Mouse (Mus musculus) MEL (cell line): ENCODE data around the gene Btf3l4. TPM values are rescaled to one million over a fixed set of nuclear protein-coding genes. Genes with fewer than 3 reads are reported as not detected.

Source experiments
- DNase-seq: peaks from one replicate; pipeline ENCODE4 v3.0.0; 2011; ENCODE audit warnings: low read depth, low spot score
- H3K27ac ChIP-seq: 2 replicates; pipeline ENCODE4 v1.5.1; 2012; ENCODE audit warnings: low read depth, mild to moderate bottlenecking, control low read depth, low read length, moderate library complexity; ENCODE audit not compliant: control insufficient read depth
- H3K27me3 ChIP-seq, 2 experiments: fragments of 150-350 bp in 1 of 2; sonication (generic) in 1 of 2; 2 replicates each; pipeline ENCODE4 v1.6.1; 2012; ENCODE audit warnings: low read length in 2 of 2, mild to moderate bottlenecking in 2 of 2, improper control_type of control experiment in 1 of 2, moderate library complexity in 1 of 2; ENCODE audit not compliant: insufficient read depth in 2 of 2, control insufficient read depth in 1 of 2
- H3K36me3 ChIP-seq, 2 experiments: 2 replicates each; pipeline ENCODE4 v1.6.1; 2012 to 2014; ENCODE audit warnings: low read length in 2 of 2, improper control_type of control experiment in 1 of 2, inconsistent platforms in 1 of 2, mild to moderate bottlenecking in 1 of 2; ENCODE audit not compliant: insufficient read depth in 2 of 2, control insufficient read depth in 1 of 2
- H3K4me1 ChIP-seq, 2 experiments: fragments of 150-350 bp in 1 of 2; sonication (generic) in 1 of 2; 2 replicates each; pipeline ENCODE4 v1.6.1; 2012; ENCODE audit warnings: low read length in 2 of 2, improper control_type of control experiment in 1 of 2, mild to moderate bottlenecking in 1 of 2; ENCODE audit not compliant: insufficient read depth in 2 of 2, control insufficient read depth in 1 of 2
- H3K4me3 ChIP-seq, 2 experiments: fragments of 150-350 bp in 1 of 2; sonication (generic) in 1 of 2; 2 replicates each; pipeline ENCODE4 v1.5.1; 2012; ENCODE audit warnings: low read depth in 2 of 2, low read length in 2 of 2, mild to moderate bottlenecking in 2 of 2, moderate library complexity in 2 of 2, control low read depth in 1 of 2, improper control_type of control experiment in 1 of 2; ENCODE audit not compliant: control insufficient read depth in 1 of 2, insufficient read depth in 1 of 2
- H3K79me2 ChIP-seq: 2 replicates; pipeline ENCODE4 v1.6.1; 2012; ENCODE audit warnings: mild to moderate bottlenecking, low read length, moderate library complexity; ENCODE audit not compliant: control insufficient read depth, poor library complexity, insufficient read depth
- H3K9ac ChIP-seq: 2 replicates; pipeline ENCODE4 v1.6.1; 2012; ENCODE audit warnings: low read depth, mild to moderate bottlenecking, control low read depth, low read length, moderate library complexity; ENCODE audit not compliant: control insufficient read depth, poor library complexity, severe bottlenecking
- H3K9me3 ChIP-seq: fragments of 150-350 bp; sonication (generic); replicated peaks from 2 replicates; pipeline ENCODE4 v1.6.1; 2012; ENCODE audit warnings: mild to moderate bottlenecking, low read length, improper control_type of control experiment, moderate library complexity; ENCODE audit not compliant: insufficient read depth
- BHLHE40 ChIP-seq: IDR thresholded peaks from 2 replicates; pipeline ENCODE4 v1.6.1; 2012; ENCODE audit warnings: low read depth, mild to moderate bottlenecking, inconsistent platforms, low read length, improper control_type of control experiment, borderline replicate concordance
- CHD1 ChIP-seq: IDR thresholded peaks from 2 replicates; pipeline ENCODE4 v1.6.1; 2012; ENCODE audit warnings: low read depth, mild to moderate bottlenecking, inconsistent platforms, low read length, improper control_type of control experiment
- CHD2 ChIP-seq: IDR thresholded peaks from 2 replicates; pipeline ENCODE4 v1.6.1; 2011; ENCODE audit warnings: low read length, improper control_type of control experiment
- CTCF ChIP-seq, 3 experiments: IDR thresholded peaks in 2 of 3; conservative IDR thresholded peaks in 1 of 3; 2 replicates each; pipeline ENCODE4 v1.5.1; 2011 to 2012; ENCODE audit warnings: low read length in 3 of 3, low read depth in 2 of 3, mild to moderate bottlenecking in 2 of 3, improper control_type of control experiment in 1 of 3, inconsistent platforms in 1 of 3, mixed read lengths in 1 of 3, moderate library complexity in 1 of 3; ENCODE audit not compliant: control insufficient read depth in 1 of 3, insufficient read depth in 1 of 3, poor library complexity in 1 of 3, severe bottlenecking in 1 of 3
- ELF1 ChIP-seq: IDR thresholded peaks from 2 replicates; pipeline ENCODE4 v1.6.1; 2014; ENCODE audit warnings: low read depth, mild to moderate bottlenecking, inconsistent platforms, low read length, improper control_type of control experiment, moderate library complexity
- EP300 ChIP-seq, 2 experiments: IDR thresholded peaks; 2 replicates each; pipeline ENCODE4 v1.6.1; 2011; ENCODE audit warnings: improper control_type of control experiment in 2 of 2, low read length in 2 of 2, low read depth in 1 of 2, mild to moderate bottlenecking in 1 of 2
- ETS1 ChIP-seq: IDR thresholded peaks from 2 replicates; pipeline ENCODE4 v1.6.1; 2012; ENCODE audit warnings: low read depth, mild to moderate bottlenecking, inconsistent platforms, low read length, improper control_type of control experiment, moderate library complexity
- GATA1 ChIP-seq: IDR thresholded peaks from 2 replicates; pipeline ENCODE4 v1.6.1; 2011; ENCODE audit warnings: low read depth, low read length, improper control_type of control experiment
- HCFC1 ChIP-seq: IDR thresholded peaks from 2 replicates; pipeline ENCODE4 v1.6.1; 2012; ENCODE audit warnings: low read depth, mild to moderate bottlenecking, inconsistent platforms, low read length, improper control_type of control experiment, moderate library complexity
- JUND ChIP-seq: IDR thresholded peaks from 2 replicates; pipeline ENCODE4 v1.6.1; 2011; ENCODE audit warnings: low read depth, mild to moderate bottlenecking, improper control_type of control experiment, low read length
- KAT2A ChIP-seq: conservative IDR thresholded peaks from 2 replicates; pipeline ENCODE4 v1.6.1; 2012; ENCODE audit warnings: low read depth, low read length, improper control_type of control experiment, inconsistent platforms
- MAFK ChIP-seq: IDR thresholded peaks from 2 replicates; pipeline ENCODE4 v1.6.1; 2011; ENCODE audit warnings: low read depth, mild to moderate bottlenecking, low read length, improper control_type of control experiment, borderline replicate concordance
- MAX ChIP-seq: IDR thresholded peaks from 2 replicates; pipeline ENCODE4 v1.6.1; 2011; ENCODE audit warnings: low read length, improper control_type of control experiment
- MAZ ChIP-seq: IDR thresholded peaks from 2 replicates; pipeline ENCODE4 v1.6.1; 2012; ENCODE audit warnings: low read depth, mild to moderate bottlenecking, inconsistent platforms, low read length, improper control_type of control experiment
- MEF2A ChIP-seq: IDR thresholded peaks from 2 replicates; pipeline ENCODE4 v1.6.1; 2014; ENCODE audit warnings: low read depth, mild to moderate bottlenecking, inconsistent platforms, low read length, improper control_type of control experiment; ENCODE audit not compliant: poor library complexity, insufficient replicate concordance, severe bottlenecking; ENCODE audit errors: extremely low read depth
- MXI1 ChIP-seq: IDR thresholded peaks from 2 replicates; pipeline ENCODE4 v1.6.1; 2011; ENCODE audit warnings: mild to moderate bottlenecking, low read depth, low read length, improper control_type of control experiment
- MYC ChIP-seq: IDR thresholded peaks from 2 replicates; pipeline ENCODE4 v1.6.1; 2011; ENCODE audit warnings: low read depth, mild to moderate bottlenecking, low read length, improper control_type of control experiment, moderate library complexity
- NELFE ChIP-seq: IDR thresholded peaks from 2 replicates; pipeline ENCODE4 v1.6.1; 2011; ENCODE audit warnings: low read depth, low read length, improper control_type of control experiment
- POLR2A ChIP-seq, 2 experiments: IDR thresholded peaks; 2 replicates each; pipeline ENCODE4 v1.6.1; 2011 to 2012; ENCODE audit warnings: low read length in 2 of 2, mild to moderate bottlenecking in 2 of 2, control low read depth in 1 of 2, improper control_type of control experiment in 1 of 2, low read depth in 1 of 2, moderate library complexity in 1 of 2; ENCODE audit not compliant: control insufficient read depth in 1 of 2, insufficient read depth in 1 of 2, poor library complexity in 1 of 2
- POLR2AphosphoS2 ChIP-seq: IDR thresholded peaks from 2 replicates; pipeline ENCODE4 v1.6.1; 2011; ENCODE audit warnings: low read length, improper control_type of control experiment
- RCOR1 ChIP-seq: IDR thresholded peaks from 2 replicates; pipeline ENCODE4 v1.6.1; 2012; ENCODE audit warnings: low read depth, mild to moderate bottlenecking, inconsistent platforms, low read length, improper control_type of control experiment
- SMC3 ChIP-seq: IDR thresholded peaks from 2 replicates; pipeline ENCODE4 v1.6.1; 2011; ENCODE audit warnings: low read depth, low read length, improper control_type of control experiment
- TAL1 ChIP-seq: IDR thresholded peaks from 2 replicates; pipeline ENCODE4 v1.6.1; 2012; ENCODE audit warnings: mild to moderate bottlenecking, inconsistent platforms, low read length, moderate library complexity, mixed read lengths
- UBTF ChIP-seq: IDR thresholded peaks from 2 replicates; pipeline ENCODE4 v1.6.1; 2012; ENCODE audit warnings: low read depth, mild to moderate bottlenecking, inconsistent platforms, low read length, improper control_type of control experiment, moderate library complexity, borderline replicate concordance; ENCODE audit not compliant: insufficient read depth
- USF1 ChIP-seq: IDR thresholded peaks from 2 replicates; pipeline ENCODE4 v1.6.1; 2014; ENCODE audit warnings: low read depth, mild to moderate bottlenecking, inconsistent platforms, low read length, improper control_type of control experiment, moderate library complexity
- ZC3H11A ChIP-seq: IDR thresholded peaks from 2 replicates; pipeline ENCODE4 v1.6.1; 2012; ENCODE audit warnings: low read depth, mild to moderate bottlenecking, inconsistent platforms, low read length, improper control_type of control experiment
- polyA plus RNA-seq, 2 experiments: library from polyadenylated mRNA; stranded (reverse) in 1 of 2; unstranded in 1 of 2; fragments of >175 nt in 1 of 2; fragments of >200 nt in 1 of 2; gene quantifications; 2 replicates each; pipeline versions ENCODE4 v1.2.1 to v1.2.4; 2012; ENCODE audit warnings: low replicate concordance in 2 of 2, low read depth in 1 of 2; ENCODE audit not compliant: insufficient read length in 2 of 2, insufficient read depth in 1 of 2, missing spikeins in 1 of 2
- total RNA-seq: library from RNA; depleted of rRNA; stranded (reverse); fragments of 300-350 nt; gene quantifications from 2 replicates; pipeline ENCODE4 v1.2.3, GENCODE M21; 2012

Btf3l4 gene
- total and polyA plus RNA-seq, 3 experiments: 24.4 to 43.8 TPM; not detected in 1

DNA sequence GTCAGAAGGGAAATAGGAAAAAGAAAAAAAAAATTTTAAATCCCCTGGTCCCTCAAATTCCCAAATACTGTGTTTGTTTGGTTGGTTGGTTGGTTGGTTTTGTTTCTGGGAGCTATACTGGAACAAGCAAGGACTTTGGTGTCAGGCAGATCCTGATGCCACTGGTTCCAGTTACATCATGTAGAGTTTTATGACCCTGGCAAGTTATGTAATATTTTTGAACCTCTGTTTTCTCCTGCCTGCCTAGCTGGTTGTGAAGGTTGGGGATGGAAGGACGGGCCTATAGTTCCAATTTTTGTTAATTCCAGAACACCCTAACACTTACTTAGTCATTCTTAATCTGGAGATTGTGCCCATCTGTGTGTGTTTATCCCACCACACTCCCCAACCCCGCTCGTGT, 51.8 kb downstream of the Btf3l4 start:
- H3K4me3 ChIP-seq: no peak overlapping the region
- H3K9me3 ChIP-seq: no peaks in the 10 kb centered on the region
- no peak overlapping the region for H3K27ac ChIP-seq
- H3K36me3 ChIP-seq: no peaks in the 10 kb centered on the region
- H3K4me1 ChIP-seq: no peaks in the 10 kb centered on the region; a peak in 1 of 4 replicates
- peaks cover under 1 to 8% of the 10 kb centered on the region in 2 experiments; a peak in 2 of 4 replicates for H3K27me3 ChIP-seq
- H3K9ac ChIP-seq: no peak overlapping the region
- no peaks in the 10 kb centered on the region for H3K79me2 ChIP-seq
- no peak for DNase-seq
- TF ChIP-seq UBTF: no peak
- TF ChIP-seq POLR2AphosphoS2: no peak
- TF ChIP-seq HCFC1: no peak
- TF ChIP-seq POLR2A (IDR thresholded peaks at IDR 0.05; ENCODE audit: control insufficient read depth in 1 of 2, insufficient read depth in 1 of 2, low read depth in 1 of 2, low read length in 2 of 2, poor library complexity in 1 of 2): no peak
- no peak for TF ChIP-seq EP300 (IDR thresholded peaks at IDR 0.05; ENCODE audit: low read depth in 1 of 2, low read length in 2 of 2)
- no peak for TF ChIP-seq ETS1
- TF ChIP-seq ELF1: no peak
- no peak for TF ChIP-seq MXI1
- TF ChIP-seq CHD1: no peak
- no peak for TF ChIP-seq MAZ
- TF ChIP-seq TAL1: no peak
- no peak for TF ChIP-seq SMC3
- no peak for TF ChIP-seq MEF2A
- TF ChIP-seq NELFE: no peak
- TF ChIP-seq KAT2A: no peak
- no peak for TF ChIP-seq CTCF (IDR thresholded peaks at IDR 0.05 in 2 of 3, conservative IDR thresholded peaks at IDR 0.05 in 1 of 3; ENCODE audit: control insufficient read depth in 1 of 3, insufficient read depth in 1 of 3, low read depth in 2 of 3, low read length in 3 of 3, poor library complexity in 1 of 3, severe bottlenecking in 1 of 3)
- TF ChIP-seq MAX: no peak
- TF ChIP-seq CHD2: no peak
- TF ChIP-seq, all 39 proteins: peak for 0

DNA sequence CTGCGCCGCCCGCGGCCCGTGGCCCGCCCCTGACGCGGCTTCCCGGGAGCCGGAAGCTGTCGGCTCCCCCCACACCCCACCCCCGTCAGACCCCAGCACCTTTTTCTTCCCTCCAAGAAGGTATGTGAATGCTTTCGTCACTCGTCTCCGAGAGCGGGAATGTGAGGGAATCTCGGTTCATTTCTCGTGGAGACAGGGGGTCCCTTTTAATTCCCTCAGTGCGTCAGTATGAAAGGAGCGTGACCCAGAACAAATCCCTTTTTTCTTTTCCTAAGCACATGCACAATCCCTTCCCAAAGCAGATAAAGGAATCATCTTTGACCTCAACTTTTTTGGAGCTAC, 52.6 kb downstream of the Btf3l4 start:
- Histone ChIP-seq H3K9ac (no peak overlapping the region), H3K27me3 (peaks cover 0 to 7% of the 10 kb centered on the region in 2 experiments; a peak in 2 of 4 replicates), H3K79me2 (no peaks in the 10 kb centered on the region), H3K4me1 (no peaks in the 10 kb centered on the region; a peak in 1 of 4 replicates), H3K9me3 (no peaks in the 10 kb centered on the region), H3K27ac (no peak overlapping the region), H3K36me3 (no peaks in the 10 kb centered on the region), H3K4me3 (no peak overlapping the region)
- no peak for DNase-seq
- no peak for TF ChIP-seq MXI1
- TF ChIP-seq TAL1: no peak
- TF ChIP-seq USF1: no peak
- no peak for TF ChIP-seq CTCF (IDR thresholded peaks at IDR 0.05 in 2 of 3, conservative IDR thresholded peaks at IDR 0.05 in 1 of 3; ENCODE audit: control insufficient read depth in 1 of 3, insufficient read depth in 1 of 3, low read depth in 2 of 3, low read length in 3 of 3, poor library complexity in 1 of 3, severe bottlenecking in 1 of 3)
- TF ChIP-seq ZC3H11A: no peak
- TF ChIP-seq NELFE: no peak
- TF ChIP-seq BHLHE40: no peak
- no peak for TF ChIP-seq GATA1
- TF ChIP-seq MYC: no peak
- no peak for TF ChIP-seq JUND
- TF ChIP-seq RCOR1: no peak
- no peak for TF ChIP-seq MAFK
